ENCODE assay signal across 22 mouse cellular contexts in the genomic region with DNA sequence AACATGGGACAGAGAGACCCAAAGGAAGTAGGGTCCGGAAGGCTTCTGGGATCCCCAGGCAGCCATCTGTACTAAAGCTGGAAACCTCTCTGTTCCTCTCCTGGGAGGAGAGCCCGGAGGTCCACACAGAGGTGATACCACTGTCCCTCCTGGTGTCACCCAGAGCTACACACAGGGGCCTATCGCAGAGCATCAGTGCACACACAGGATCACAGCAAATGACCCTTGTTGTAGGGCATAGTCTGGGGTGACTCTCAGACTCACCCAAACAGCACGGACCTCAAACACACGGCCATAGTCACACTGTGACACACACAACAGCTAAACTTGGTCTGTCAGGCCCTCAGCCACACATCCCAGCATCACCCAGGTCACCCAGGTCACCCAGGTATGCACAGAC. TPM values are rescaled to one million over a fixed set of nuclear protein-coding genes. Genes with fewer than 3 reads are reported as not detected.
DNase-seq lines count a peak whose midpoint lies in the region; ATAC-seq lines count a peak whose summit lies in the region.
"Had no signal": no experiment of that assay in that cellular context is flagged by ENCODE, and none has a peak within 500 bp of the region (broad histone marks: within the 10 kb centered on the region; RNA-seq: fewer than 3 reads in every experiment).

No protein-coding gene starts in this region.

- no peak for ATAC-seq in limb, embryonic 11.5 days (ENCODE audit: insufficient number of reproducible peaks, low FRiP score, low TSS enrichment, low read depth)
- ATAC-seq in neural tube, embryonic 15.5 days (ENCODE audit: low FRiP score), result no peak
- ATAC-seq: forebrain, embryonic 16.5 days had no signal

- 4% methylated on average over 5 of the region's 5 CpGs for WGBS in limb, embryonic 11.5 days
- 4% methylated on average over 5 of the region's 5 CpGs for WGBS in limb, embryonic 10.5 days
- 4% methylated on average over 5 of the region's 5 CpGs for WGBS in neural tube, embryonic 15.5 days
- WGBS in embryonic facial prominence, embryonic 10.5 days, result 6% methylated on average over 5 of the region's 5 CpGs

- no peaks in the 10 kb centered on the region for H3K36me3 ChIP-seq in limb, embryonic 11.5 days (ENCODE audit: control insufficient read depth, insufficient read depth, low read length)
- H3K36me3 ChIP-seq in limb, embryonic 10.5 days, result no peaks in the 10 kb centered on the region
- no peaks in the 10 kb centered on the region for H3K36me3 ChIP-seq in neural tube, embryonic 15.5 days
- H3K36me3 ChIP-seq in embryonic facial prominence, embryonic 10.5 days (replicated peaks), result no peaks in the 10 kb centered on the region
- H3K36me3 ChIP-seq: embryonic facial prominence, embryonic 12.5 days; forebrain, embryonic 12.5 days; G1E; heart, embryonic 15.5 days; hindbrain, embryonic 10.5 days; hindbrain, embryonic 15.5 days had no signal

- H3K9ac ChIP-seq in limb, embryonic 11.5 days (ENCODE audit: low read length), result no peak overlapping the region
- H3K9ac ChIP-seq in neural tube, embryonic 15.5 days (replicated peaks), result no peak overlapping the region
- H3K9ac ChIP-seq: embryonic facial prominence, embryonic 12.5 days; forebrain, embryonic 12.5 days; heart, embryonic 15.5 days; hindbrain, embryonic 15.5 days had no signal

- H3K4me3 ChIP-seq in limb, embryonic 11.5 days (ENCODE audit: low read depth, low read length), result no peak overlapping the region
- no peak overlapping the region for H3K4me3 ChIP-seq in limb, embryonic 10.5 days
- no peak overlapping the region for H3K4me3 ChIP-seq in neural tube, embryonic 15.5 days (replicated peaks)
- 0 out of 2 replicates have a peak overlapping the region, but pooled peaks have one; percentile 16 for H3K4me3 ChIP-seq in embryonic facial prominence, embryonic 10.5 days
- H3K4me3 ChIP-seq: embryonic facial prominence, embryonic 12.5 days; forebrain, embryonic 12.5 days; heart, embryonic 15.5 days; hindbrain, embryonic 10.5 days; hindbrain, embryonic 15.5 days had no signal

- peaks cover 4% of the 10 kb centered on the region; the same call in 1 of the 2 replicates for H3K4me1 ChIP-seq in limb, embryonic 11.5 days (ENCODE audit: control insufficient read depth, insufficient read depth, low read length)
- peaks cover 42% of the 10 kb centered on the region for H3K4me1 ChIP-seq in limb, embryonic 10.5 days
- peaks cover 2% of the 10 kb centered on the region for H3K4me1 ChIP-seq in neural tube, embryonic 15.5 days
- H3K4me1 ChIP-seq in embryonic facial prominence, embryonic 10.5 days, result peaks cover 30% of the 10 kb centered on the region

- H3K9me3 ChIP-seq in limb, embryonic 11.5 days (ENCODE audit: control insufficient read depth, low read length), result no peaks in the 10 kb centered on the region
- no peaks in the 10 kb centered on the region for H3K9me3 ChIP-seq in limb, embryonic 10.5 days (replicated peaks)
- H3K9me3 ChIP-seq in neural tube, embryonic 15.5 days (replicated peaks), result no peaks in the 10 kb centered on the region
- no peaks in the 10 kb centered on the region for H3K9me3 ChIP-seq in embryonic facial prominence, embryonic 10.5 days
- H3K9me3 ChIP-seq: embryonic facial prominence, embryonic 12.5 days; forebrain, embryonic 12.5 days; G1E; heart, embryonic 15.5 days; hindbrain, embryonic 10.5 days; hindbrain, embryonic 15.5 days had no signal

- no peak overlapping the region for H3K27ac ChIP-seq in limb, embryonic 11.5 days (replicated peaks; ENCODE audit: low read depth, low read length)
- no peak overlapping the region for H3K27ac ChIP-seq in limb, embryonic 10.5 days
- H3K27ac ChIP-seq in neural tube, embryonic 15.5 days (replicated peaks), result no peak overlapping the region
- no peak overlapping the region for H3K27ac ChIP-seq in embryonic facial prominence, embryonic 10.5 days (replicated peaks)
- H3K27ac ChIP-seq: embryonic facial prominence, embryonic 12.5 days; forebrain, embryonic 12.5 days; heart, embryonic 15.5 days; hindbrain, embryonic 10.5 days; hindbrain, embryonic 15.5 days had no signal

- peak; percentile 43 for DNase-seq in limb, embryonic 11.5 days (ENCODE audit: low spot score)
- no peak for DNase-seq in limb, embryonic 10.5 days (ENCODE audit: low spot score)
- DNase-seq in neural tube, embryonic 10.5 days (ENCODE audit: extremely low spot score, low spot score), result peak; percentile 47
- DNase-seq in embryonic facial prominence, embryonic 10.5 days (ENCODE audit: low spot score), result peak; percentile 35
- no peak for DNase-seq in lung, postnatal 25 days (ENCODE audit: low spot score)
- DNase-seq: adrenal gland, adult 8-10 months; adrenal gland, postnatal 36 days; cerebellum, adult 2 months; cerebellum, postnatal 10 days; gastrocnemius, postnatal 10 days; heart, adult 18-20 months; heart, postnatal 14 days had no signal

- no peak overlapping the region for H3K4me2 ChIP-seq in limb, embryonic 11.5 days (ENCODE audit: low read depth, severe bottlenecking)
- H3K4me2 ChIP-seq in neural tube, embryonic 15.5 days, result no peak overlapping the region
- H3K4me2 ChIP-seq: forebrain, embryonic 12.5 days; heart, embryonic 11.5 days; heart, embryonic 15.5 days; hindbrain, embryonic 15.5 days had no signal

- H3K27me3 ChIP-seq in limb, embryonic 11.5 days (ENCODE audit: control insufficient read depth, insufficient read depth, low read length), result peaks cover 94% of the 10 kb centered on the region
- peaks cover 100% of the 10 kb centered on the region for H3K27me3 ChIP-seq in limb, embryonic 10.5 days (ENCODE audit: low read depth, poor library complexity, severe bottlenecking)
- H3K27me3 ChIP-seq in neural tube, embryonic 15.5 days (replicated peaks), result peaks cover 98% of the 10 kb centered on the region
- peaks cover 100% of the 10 kb centered on the region for H3K27me3 ChIP-seq in embryonic facial prominence, embryonic 10.5 days (replicated peaks; ENCODE audit: low read depth, poor library complexity, severe bottlenecking)

RNA-seq across cellular contexts. Expression of a gene that starts 5.9 kb away (rescaled TPM):
- polyA plus RNA-seq in limb, embryonic 11.5 days (2014; fragmentation: Nextera tagmentation; extraction: Ambion mirVana), result 0.13 and 0.17 TPM in 2 replicates
- polyA plus RNA-seq in limb, embryonic 10.5 days (2016; fragmentation: Nextera tagmentation; extraction: Ambion mirVana), result 0.15 and 0.36 TPM in 2 replicates
- polyA plus RNA-seq in neural tube, embryonic 15.5 days (2015; fragmentation: Nextera tagmentation; extraction: Ambion mirVana), result 0.14 and 0.26 TPM in 2 replicates
- polyA plus RNA-seq in embryonic facial prominence, embryonic 10.5 days (2016; fragmentation: Nextera tagmentation; extraction: Ambion mirVana), result 3.1 and 3.3 TPM in 2 replicates
- polyA plus RNA-seq: forebrain, embryonic 16.5 days; frontal cortex, adult 2 months; G1E had no signal

Comparison
In these comparisons a context has a peak if more than half of its experiments do, and no peak if none do; other contexts are left out.
1. DNase-seq: peak in limb, embryonic 11.5 days (single experiment), neural tube, embryonic 10.5 days (single experiment) and embryonic facial prominence, embryonic 10.5 days (single experiment); none in limb, embryonic 10.5 days (single experiment) and lung, postnatal 25 days (single experiment).